Mouse (Mus musculus) CH12.LX (cell line): ENCODE results near the gene Mrps7.

Experiments
- CTCF ChIP-seq, 2 experiments: IDR thresholded peaks in 1 of 2; conservative IDR thresholded peaks in 1 of 2; 2 replicates each; pipeline ENCODE4 v1.5.1; 2011 to 2012; ENCODE audit warnings: low read depth in 2 of 2, low read length in 2 of 2, improper control_type of control experiment in 1 of 2, inconsistent platforms in 1 of 2, mild to moderate bottlenecking in 1 of 2, moderate library complexity in 1 of 2
- MXI1 ChIP-seq: IDR thresholded peaks from 2 replicates; pipeline ENCODE4 v1.6.1; 2011; ENCODE audit warnings: mild to moderate bottlenecking, low read depth, low read length, improper control_type of control experiment
- POLR2A ChIP-seq: IDR thresholded peaks from 2 replicates; pipeline ENCODE4 v1.6.1; 2011; ENCODE audit warnings: low read depth, mild to moderate bottlenecking, improper control_type of control experiment, low read length
- RCOR1 ChIP-seq: conservative IDR thresholded peaks from 2 replicates; pipeline ENCODE4 v1.6.1; 2012; ENCODE audit warnings: low read depth, mild to moderate bottlenecking, inconsistent platforms, low read length, improper control_type of control experiment
- SIN3A ChIP-seq: IDR thresholded peaks from 2 replicates; pipeline ENCODE4 v1.6.1; 2012; ENCODE audit warnings: low read length, improper control_type of control experiment, inconsistent platforms
- TBP ChIP-seq: conservative IDR thresholded peaks from 2 replicates; pipeline ENCODE4 v1.6.1; 2011; ENCODE audit warnings: low read depth, low read length, improper control_type of control experiment

GRCm38 (mm10) chr11:115608421-115609399, 5.0 kb downstream of the Mrps7 start:
- TF ChIP-seq TBP (no peak), POLR2A (no peak; the same call in none of the 2 replicates), CTCF (conservative IDR thresholded peaks at IDR 0.05 in 1 of 2, IDR thresholded peaks at IDR 0.05 in 1 of 2; ENCODE audit: low read depth in 2 of 2, low read length in 2 of 2) (no peak), RCOR1 (no peak), MXI1 (peak; percentile 70; the same call in 1 of the 2 replicates), SIN3A (no peak)
